Mouse (Mus musculus) hematopoietic stem cell, adult 5-6 weeks (primary cell): ENCODE data around the gene Atpaf1. TPM values are rescaled to one million over a fixed set of nuclear protein-coding genes. Genes with fewer than 3 reads are reported as not detected.
A peak's percentile ranks its signal among the peaks of the same experiment; 100 is the strongest.

Experiments used
- ATAC-seq, 2 experiments: fragments of 125-278 bp in 1 of 2; replicated peaks in 1 of 2; 2 replicates each; pipeline ENCODE4 v1.8.0; 2016 to 2017; ENCODE audit warnings: inconsistent platforms in 2 of 2, mild to moderate bottlenecking in 2 of 2, moderate number of reproducible peaks in 2 of 2, low read depth in 1 of 2, moderate TSS enrichment in 1 of 2; ENCODE audit not compliant: low FRiP score in 2 of 2, poor library complexity in 2 of 2, severe bottlenecking in 2 of 2, insufficient read depth in 1 of 2, low TSS enrichment in 1 of 2
- total RNA-seq: library from RNA; stranded (forward); fragments of 172-1452, 232-1000 nt; gene quantifications from 2 replicates; pipeline ENCODE4 v1.2.3, GENCODE M21; 2017

Atpaf1 gene
- total RNA-seq, 1 experiment from 2014 or later = 16.8 TPM

GRCm38 (mm10) chr4:115832040-115832439 is 47.4 kb downstream of the Atpaf1 start:
- ATAC-seq = no peak

GRCm38 (mm10) chr4:115835576-115835975 is 51.0 kb downstream of the Atpaf1 start:
- ATAC-seq = no peak

- ATAC-seq = no peak
Measured at GRCm38 (mm10) chr4:115838196-115838595, 53.6 kb downstream of the Atpaf1 start.

- ATAC-seq = peak; percentile 97 to 99
Measured at GRCm38 (mm10) chr4:115838696-115839641, 54.4 kb downstream of the Atpaf1 start, which contains the start of gene Mknk1. Gene Mknk1, plus strand, starts transcription at chr4:115839198.

GRCm38 (mm10) chr4:115839956-115840355 is 55.3 kb downstream of the Atpaf1 start:
- no peak for ATAC-seq

GRCm38 (mm10) chr4:115840842-115841241 is 56.2 kb downstream of the Atpaf1 start:
- ATAC-seq = no peak

GRCm38 (mm10) chr4:115846656-115847055 is 62.0 kb downstream of the Atpaf1 start:
- no peak for ATAC-seq

- ATAC-seq = peak; percentile 75 to 89
Measured at GRCm38 (mm10) chr4:115847377-115847776, 62.8 kb downstream of the Atpaf1 start.

- no peak for ATAC-seq
Measured at GRCm38 (mm10) chr4:115848083-115848482, 63.5 kb downstream of the Atpaf1 start.

GRCm38 (mm10) chr4:115848990-115849677 is 64.5 kb downstream of the Atpaf1 start:
- ATAC-seq = peak; percentile 48 to 63

- no peak for ATAC-seq
Measured at GRCm38 (mm10) chr4:115850111-115850510, 65.5 kb downstream of the Atpaf1 start.

- ATAC-seq = no peak
Measured at GRCm38 (mm10) chr4:115850631-115851030, 66.0 kb downstream of the Atpaf1 start.

- no peak for ATAC-seq
Measured at GRCm38 (mm10) chr4:115851569-115851968, 67.0 kb downstream of the Atpaf1 start.

GRCm38 (mm10) chr4:115855100-115855499 is 70.5 kb downstream of the Atpaf1 start:
- ATAC-seq = no peak

- no peak for ATAC-seq
Measured at GRCm38 (mm10) chr4:115855609-115856008, 71.0 kb downstream of the Atpaf1 start.

- no peak for ATAC-seq
Measured at GRCm38 (mm10) chr4:115856282-115856681, 71.7 kb downstream of the Atpaf1 start.

- ATAC-seq = peak; percentile 69 to 90
Measured at GRCm38 (mm10) chr4:115857293-115857883, 72.8 kb downstream of the Atpaf1 start.

GRCm38 (mm10) chr4:115863352-115863751 is 78.7 kb downstream of the Atpaf1 start:
- no peak for ATAC-seq
